Mouse (Mus musculus) kidney, embryonic 16.5 days (tissue): ENCODE results near the gene Slc10a6. TPM values are rescaled to one million over a fixed set of nuclear protein-coding genes. Genes with fewer than 3 reads are reported as not detected.

Source experiments
- ATAC-seq: fragments of 200-750 bp; cut with Nextera tagmentation; 2 replicates; pipeline ENCODE4 v1.8.0; 2017; ENCODE audit warnings: moderate TSS enrichment; ENCODE audit not compliant: low FRiP score, low TSS enrichment
- H3K27ac ChIP-seq: fragments of 300-500 bp; sonication (generic); 2 replicates; pipeline ENCODE4 v1.5.1; 2014; ENCODE audit warnings: low read length
- H3K27me3 ChIP-seq: fragments of 300-500 bp; sonication (generic); 2 replicates; pipeline ENCODE4 v1.6.1; 2014; ENCODE audit warnings: low read length, control low read depth, mixed read lengths; ENCODE audit not compliant: insufficient read depth
- H3K36me3 ChIP-seq: fragments of 300-500 bp; sonication (generic); 2 replicates; pipeline ENCODE4 v1.6.1; 2014; ENCODE audit warnings: low read length, control low read depth, mixed read lengths; ENCODE audit not compliant: insufficient read depth
- H3K4me1 ChIP-seq: fragments of 300-500 bp; sonication (generic); 2 replicates; pipeline ENCODE4 v1.6.1; 2014; ENCODE audit warnings: low read length, control low read depth, mixed read lengths; ENCODE audit not compliant: insufficient read depth
- H3K4me2 ChIP-seq: fragments of 300-500 bp; sonication (generic); replicated peaks from 2 replicates; pipeline ENCODE4 v1.6.1; 2014; ENCODE audit warnings: low read depth, low read length
- H3K4me3 ChIP-seq: fragments of 300-500 bp; sonication (generic); 2 replicates; pipeline ENCODE4 v1.5.1; 2014; ENCODE audit warnings: mild to moderate bottlenecking, low read length
- H3K9ac ChIP-seq: fragments of 300-500 bp; sonication (generic); replicated peaks from 2 replicates; pipeline ENCODE4 v1.6.1; 2014; ENCODE audit warnings: low read length
- H3K9me3 ChIP-seq: fragments of 300-500 bp; sonication (generic); 2 replicates; pipeline ENCODE4 v1.6.1; 2016; ENCODE audit warnings: low read length, control low read depth
- WGBS: fragments of 180-500 bp; shearing (Covaris S2); extraction: QIAGEN DNeasy Blood & Tissue Kit; methylation state at CpG from one replicate; pipeline ENCODE4 v1.1.7; 2014; 5-methylcytosine and 5-hydroxymethylcytosine counted together
- polyA plus RNA-seq: library from polyadenylated mRNA; unstranded; fragments of >200 nt; fragmentation: Nextera tagmentation; extraction: Ambion mirVana; gene quantifications from 2 replicates; pipeline ENCODE4 v1.2.1, GENCODE M21; 2015

The Slc10a6 gene
- polyA plus RNA-seq = 0.11 and 0.26 TPM in 2 replicates

DNA sequence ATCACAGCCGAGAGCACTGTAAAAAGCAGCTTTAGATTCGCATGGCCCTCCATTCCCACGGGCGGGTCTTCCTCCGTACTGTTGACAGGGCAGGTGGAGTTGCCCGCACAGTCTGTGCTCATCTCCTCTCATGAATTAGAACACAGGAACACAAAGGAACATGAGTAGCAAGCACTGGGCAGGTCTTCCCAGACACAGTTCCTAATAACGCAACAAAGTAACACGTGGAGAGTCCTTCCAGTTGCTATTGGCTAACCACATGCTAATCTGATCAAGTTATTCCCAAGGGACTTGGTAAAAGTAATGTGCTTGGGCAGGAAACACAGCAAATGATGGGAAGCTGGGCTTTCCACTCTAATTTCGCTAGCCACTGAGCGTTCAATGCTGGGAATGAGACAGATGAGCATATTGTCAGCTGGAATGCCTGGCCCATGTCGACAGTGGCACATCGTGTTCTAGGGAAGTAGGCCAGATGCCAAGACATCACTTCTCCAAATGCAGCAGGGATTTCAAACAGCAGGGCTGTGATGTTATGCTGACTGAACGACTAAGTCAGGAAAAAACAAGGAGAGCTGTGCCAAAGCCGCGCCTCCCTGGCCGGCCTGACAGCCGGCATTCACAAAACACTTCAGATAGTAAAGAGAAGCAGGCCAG lies at the start of gene Slc10a6:
Gene Slc10a6, minus strand, starts transcription at position 293 of the 654 bp plus-strand sequence.
- Histone ChIP-seq H3K27ac (no peak within 1 kb of the TSS), H3K4me3 (no peak within 1 kb of the TSS), H3K9ac (no peak within 1 kb of the TSS), H3K4me2 (no peak within 1 kb of the TSS), H3K9me3 (no peaks in the 10 kb centered on the region), H3K4me1 (no peaks in the 10 kb centered on the region), H3K27me3 (no peaks in the 10 kb centered on the region), H3K36me3 (no peaks in the 10 kb centered on the region)
- WGBS = 60% methylated on average over 17 of the region's 17 CpGs
- peak; percentile 12; the same call in 1 of the 2 replicates for ATAC-seq

DNA sequence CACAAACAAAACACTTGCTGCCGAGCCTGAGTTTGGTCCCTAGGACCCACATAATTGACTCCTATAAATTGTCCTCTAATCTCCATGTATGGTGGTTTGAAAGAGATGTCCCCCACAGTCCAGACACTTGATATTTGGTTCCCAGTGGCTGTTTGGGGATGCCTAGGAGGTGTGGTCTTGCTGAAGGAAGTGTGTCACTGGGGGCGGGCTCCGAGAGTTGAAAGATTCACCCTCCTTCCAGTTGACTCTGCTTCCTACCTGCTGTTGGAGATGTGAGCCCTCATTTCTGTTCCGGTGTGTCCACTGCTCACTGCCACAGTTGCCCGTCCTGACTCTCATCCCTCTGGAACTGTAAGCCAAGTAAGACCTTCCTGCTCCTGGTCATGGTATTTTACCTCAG lies 49.8 kb upstream of the Slc10a6 start:
- Histone ChIP-seq H3K9ac (no peak overlapping the region), H3K27me3 (no peaks in the 10 kb centered on the region), H3K4me2 (no peak overlapping the region), H3K4me3 (no peak overlapping the region), H3K9me3 (no peaks in the 10 kb centered on the region), H3K4me1 (no peaks in the 10 kb centered on the region), H3K36me3 (no peaks in the 10 kb centered on the region), H3K27ac (no peak overlapping the region)
- WGBS = 92% methylated on average over 5 of the region's 5 CpGs
- ATAC-seq = no peak

DNA sequence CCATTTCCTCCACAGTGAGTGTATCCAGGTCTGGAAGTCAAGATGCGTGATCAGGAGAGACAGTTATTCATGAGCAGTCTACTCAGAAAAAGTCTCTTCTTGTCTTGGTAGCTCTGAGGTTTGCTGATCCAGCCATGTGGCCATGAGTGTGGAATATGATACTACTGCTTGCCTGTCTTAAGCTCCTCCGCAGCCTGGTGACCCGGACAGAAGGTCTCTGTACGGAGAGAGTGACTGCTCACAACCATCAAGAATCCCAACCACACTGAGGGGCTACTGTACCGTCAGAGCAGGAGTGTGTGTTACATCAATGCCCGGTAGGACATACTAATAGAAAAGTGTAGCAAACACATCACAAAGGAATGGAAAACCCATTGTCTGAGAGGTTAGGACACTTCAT lies 48.7 kb upstream of the Slc10a6 start:
- 0 out of 2 replicates have a peak, but pooled peaks have one; percentile 37 for ATAC-seq
- H3K36me3 ChIP-seq = no peaks in the 10 kb centered on the region

DNA sequence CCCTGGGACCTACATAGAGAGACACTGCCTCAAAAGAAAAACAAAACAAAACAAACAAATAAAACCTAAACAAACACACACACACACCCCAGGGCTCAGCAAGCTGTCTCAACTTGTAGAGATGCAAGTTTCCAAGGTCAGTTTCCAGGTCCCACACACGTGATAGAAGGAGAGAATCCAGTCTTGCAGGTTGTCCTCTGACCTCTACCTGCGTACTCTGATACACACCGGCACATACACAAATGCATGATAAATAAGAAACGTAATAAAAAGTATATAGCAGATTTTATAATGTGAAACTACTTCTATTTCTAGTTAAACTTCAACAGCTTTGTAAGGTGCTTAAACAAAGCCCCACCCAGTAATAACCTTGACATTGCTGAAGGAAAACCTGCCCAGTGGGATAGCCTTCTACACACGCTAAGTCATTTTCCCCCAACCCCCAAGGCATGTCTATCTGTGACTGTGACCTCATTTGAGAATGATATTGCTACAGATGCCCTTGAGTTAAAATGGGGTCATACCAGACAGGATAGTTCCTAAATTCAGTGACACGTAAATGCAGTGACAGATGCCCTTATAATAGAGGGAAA lies 47.2 kb upstream of the Slc10a6 start:
- Histone ChIP-seq H3K9me3 (no peaks in the 10 kb centered on the region), H3K9ac (no peak overlapping the region)
- 83% methylated on average over 6 of the region's 6 CpGs for WGBS

More for the DNA sequence above, 48.7 kb upstream of the Slc10a6 start:
- 48% methylated on average over 6 of the region's 6 CpGs for WGBS
- Histone ChIP-seq H3K9me3 (no peaks in the 10 kb centered on the region), H3K27ac (no peak overlapping the region), H3K4me3 (no peak overlapping the region), H3K4me2 (no peak overlapping the region), H3K4me1 (no peaks in the 10 kb centered on the region), H3K27me3 (no peaks in the 10 kb centered on the region), H3K9ac (no peak overlapping the region)

DNA sequence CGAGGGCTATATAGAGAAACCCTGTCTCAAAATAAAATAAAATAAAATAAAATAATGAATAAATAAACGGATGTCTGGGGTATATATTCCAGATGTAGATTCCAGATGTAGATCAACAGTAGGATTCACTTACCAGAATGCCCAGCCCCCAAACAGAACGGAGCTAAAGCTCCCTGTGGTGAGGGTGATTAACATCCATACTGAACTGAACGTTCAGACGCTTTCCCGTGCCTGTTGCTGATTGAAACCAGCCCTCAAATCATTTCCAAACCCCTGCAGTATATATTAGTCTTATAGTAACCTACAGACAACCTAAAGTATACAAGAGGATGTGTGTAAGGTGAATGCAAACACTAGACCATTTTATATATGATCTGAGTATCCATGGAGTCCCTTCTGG lies 45.3 kb upstream of the Slc10a6 start:
- Histone ChIP-seq H3K4me1 (no peaks in the 10 kb centered on the region), H3K9ac (no peak overlapping the region), H3K4me3 (no peak overlapping the region), H3K36me3 (no peaks in the 10 kb centered on the region), H3K27me3 (no peaks in the 10 kb centered on the region), H3K4me2 (no peak overlapping the region), H3K9me3 (no peaks in the 10 kb centered on the region), H3K27ac (no peak overlapping the region)
- no peak for ATAC-seq
- 66% methylated on average over 6 of the region's 6 CpGs for WGBS

More for the DNA sequence above, 47.2 kb upstream of the Slc10a6 start:
- no peaks in the 10 kb centered on the region for H3K27me3 ChIP-seq
- H3K36me3 ChIP-seq = no peaks in the 10 kb centered on the region
- no peak overlapping the region for H3K27ac ChIP-seq
- no peak overlapping the region for H3K4me2 ChIP-seq
- ATAC-seq = no peak
- H3K4me3 ChIP-seq = no peak overlapping the region
- H3K4me1 ChIP-seq = no peaks in the 10 kb centered on the region

DNA sequence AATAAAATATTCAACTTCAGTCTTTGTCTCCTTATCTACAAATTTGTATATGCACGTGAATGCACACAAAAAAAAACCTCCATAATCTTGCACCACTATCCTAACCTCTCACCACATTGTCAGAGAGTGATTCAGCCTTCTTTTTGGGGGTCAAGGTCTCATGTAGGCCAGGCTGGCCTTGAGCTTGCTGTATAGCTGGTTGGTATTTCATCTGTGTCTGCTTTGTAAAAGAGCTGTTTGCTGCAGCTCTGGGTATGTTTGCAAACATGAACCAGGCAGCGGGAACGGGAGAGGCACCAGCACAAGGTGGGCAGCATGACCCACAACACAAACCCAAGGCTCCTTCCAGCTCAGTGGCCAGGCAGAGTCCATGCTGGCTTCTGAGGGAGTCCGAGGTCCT lies 44.4 kb upstream of the Slc10a6 start:
- Histone ChIP-seq H3K4me2 (no peak overlapping the region), H3K4me3 (no peak overlapping the region), H3K9ac (no peak overlapping the region), H3K36me3 (no peaks in the 10 kb centered on the region), H3K27ac (no peak overlapping the region), H3K4me1 (no peaks in the 10 kb centered on the region), H3K27me3 (no peaks in the 10 kb centered on the region), H3K9me3 (no peaks in the 10 kb centered on the region)
- no peak for ATAC-seq
- WGBS = 68% methylated on average over 4 of the region's 4 CpGs

DNA sequence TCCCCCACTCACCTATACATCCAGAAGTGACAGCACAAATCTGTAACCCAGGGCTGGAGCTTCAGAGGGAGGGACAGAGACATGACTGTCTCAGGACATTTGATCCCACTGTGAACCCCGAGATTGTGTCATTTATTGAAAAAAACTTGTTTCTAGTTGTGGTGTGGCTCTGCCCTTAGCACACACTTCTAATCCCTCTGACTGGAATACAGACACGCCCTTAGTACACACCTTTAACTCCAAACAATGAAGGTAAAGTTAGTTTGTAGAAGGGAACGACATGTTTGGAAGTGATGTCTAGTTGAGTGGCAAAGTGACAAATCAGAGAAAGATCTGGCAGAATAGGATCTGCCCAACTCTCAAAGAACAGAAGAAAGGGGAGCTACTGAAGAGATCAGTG lies 42.7 kb upstream of the Slc10a6 start:
- Histone ChIP-seq H3K4me1 (no peaks in the 10 kb centered on the region), H3K27me3 (no peaks in the 10 kb centered on the region), H3K9ac (no peak overlapping the region), H3K9me3 (no peaks in the 10 kb centered on the region), H3K27ac (no peak overlapping the region), H3K4me3 (no peak overlapping the region), H3K36me3 (no peaks in the 10 kb centered on the region), H3K4me2 (no peak overlapping the region)
- 69% methylated on average over 3 of the region's 3 CpGs for WGBS
- no peak for ATAC-seq

DNA sequence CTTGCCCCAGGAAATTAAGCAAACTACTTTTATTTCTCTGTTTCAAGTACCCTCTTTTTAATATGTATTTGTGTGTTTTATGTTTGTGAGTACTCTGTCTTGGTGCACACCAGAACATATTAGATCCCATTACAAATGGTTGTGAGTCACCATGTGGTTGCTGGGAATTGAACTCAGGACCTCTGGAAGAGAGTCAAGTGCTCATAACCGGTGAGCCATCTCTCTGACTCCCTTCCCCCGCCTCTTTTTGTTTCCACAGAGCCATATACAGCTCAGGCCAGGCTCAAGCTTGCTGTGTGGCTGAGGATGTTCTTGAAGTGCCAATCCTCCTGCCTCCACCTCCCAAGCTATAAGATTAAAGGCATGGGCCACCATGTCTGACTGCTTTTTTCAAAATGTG lies 36.7 kb upstream of the Slc10a6 start:
- no peak overlapping the region for H3K4me2 ChIP-seq

DNA sequence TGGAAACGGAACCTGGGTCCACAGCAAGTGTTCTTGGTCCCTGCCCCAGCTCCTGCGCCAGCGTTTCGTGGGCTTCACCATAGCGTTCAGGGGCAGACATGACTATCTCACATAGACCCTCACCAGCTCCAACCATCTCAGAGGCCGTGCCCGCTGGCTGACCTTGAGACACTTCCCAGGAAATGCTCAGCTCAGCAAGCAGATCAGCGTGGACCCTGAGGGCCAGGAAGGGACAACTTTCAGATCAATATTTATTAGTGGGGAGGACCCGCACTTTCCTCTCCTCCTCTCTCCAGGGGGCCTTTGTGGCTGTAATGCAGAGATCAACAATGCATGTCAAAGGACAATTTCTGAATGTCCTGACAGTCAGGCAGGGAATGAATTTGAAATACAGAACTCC lies 35.7 kb upstream of the Slc10a6 start:
- Histone ChIP-seq H3K9me3 (no peaks in the 10 kb centered on the region), H3K4me3 (no peak overlapping the region), H3K9ac (no peak overlapping the region), H3K4me1 (no peaks in the 10 kb centered on the region), H3K4me2 (no peak overlapping the region), H3K27ac (no peak overlapping the region), H3K27me3 (no peaks in the 10 kb centered on the region), H3K36me3 (no peaks in the 10 kb centered on the region)
- no peak for ATAC-seq
- 72% methylated on average over 9 of the region's 9 CpGs for WGBS

More for the DNA sequence above, 36.7 kb upstream of the Slc10a6 start:
- Histone ChIP-seq H3K4me1 (no peaks in the 10 kb centered on the region), H3K27me3 (no peaks in the 10 kb centered on the region), H3K36me3 (no peaks in the 10 kb centered on the region), H3K4me3 (no peak overlapping the region), H3K27ac (no peak overlapping the region), H3K9ac (no peak overlapping the region), H3K9me3 (no peaks in the 10 kb centered on the region)
- ATAC-seq = no peak
- 61% methylated on average over 2 of the region's 2 CpGs for WGBS

DNA sequence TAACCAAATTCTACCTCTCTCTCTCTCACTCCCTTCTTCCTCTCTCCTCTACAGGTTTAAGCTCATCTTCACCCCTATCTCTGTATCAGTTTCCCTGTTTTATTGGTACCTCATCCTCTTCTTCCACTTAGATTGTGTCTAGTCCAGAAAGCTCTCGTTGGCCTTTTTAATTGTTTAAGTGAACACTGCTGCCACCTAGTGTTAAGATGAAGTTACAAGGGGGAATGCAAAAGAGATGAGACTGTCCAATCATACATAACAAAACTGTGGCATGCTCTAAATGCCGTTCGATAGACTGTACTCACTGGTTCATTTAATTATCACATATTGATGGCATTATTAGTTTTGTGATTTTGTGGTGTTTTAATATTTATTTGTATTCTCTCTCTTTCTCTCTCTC lies 30.4 kb upstream of the Slc10a6 start:
- H3K9me3 ChIP-seq = no peaks in the 10 kb centered on the region
- ATAC-seq = no peak

More for the DNA sequence above, 30.4 kb upstream of the Slc10a6 start:
- H3K4me1 ChIP-seq = peaks cover 4% of the 10 kb centered on the region; the same call in 1 of the 2 replicates
- no peak overlapping the region for H3K9ac ChIP-seq
- WGBS = 36% methylated on average over 3 of the region's 3 CpGs
- H3K27me3 ChIP-seq = no peaks in the 10 kb centered on the region
- H3K4me2 ChIP-seq = no peak overlapping the region
- H3K27ac ChIP-seq = no peak overlapping the region
- no peak overlapping the region for H3K4me3 ChIP-seq
- H3K36me3 ChIP-seq = no peaks in the 10 kb centered on the region
